Mouse (Mus musculus) midbrain, embryonic 16.5 days (tissue): ENCODE data around the gene Gm5617. TPM values are rescaled to one million over a fixed set of nuclear protein-coding genes. Genes with fewer than 3 reads are reported as not detected.

Experiments used
- ATAC-seq: fragments of 200-750 bp; cut with Nextera tagmentation; 2 replicates; pipeline ENCODE4 v1.8.0; 2017; ENCODE audit warnings: moderate TSS enrichment
- H3K27ac ChIP-seq: fragments of 300-500 bp; sonication (generic); 2 replicates; pipeline ENCODE4 v1.5.1; 2014; ENCODE audit warnings: mild to moderate bottlenecking, low read length, mixed read lengths
- H3K27me3 ChIP-seq: fragments of 300-500 bp; sonication (generic); 2 replicates; pipeline ENCODE4 v1.6.1; 2014; ENCODE audit warnings: low read depth, low read length, mixed read lengths; ENCODE audit not compliant: control insufficient read depth, insufficient read depth
- H3K36me3 ChIP-seq: fragments of 300-500 bp; sonication (generic); 2 replicates; pipeline ENCODE4 v1.6.1; 2014; ENCODE audit warnings: mild to moderate bottlenecking, low read length, moderate library complexity, mixed read lengths; ENCODE audit not compliant: control insufficient read depth, insufficient read depth
- H3K4me1 ChIP-seq: fragments of 300-500 bp; sonication (generic); 2 replicates; pipeline ENCODE4 v1.6.1; 2014; ENCODE audit warnings: mild to moderate bottlenecking, low read length, mixed read lengths; ENCODE audit not compliant: control insufficient read depth, insufficient read depth
- H3K4me2 ChIP-seq: fragments of 300-500 bp; sonication (generic); 2 replicates; pipeline ENCODE4 v1.6.1; 2014; ENCODE audit warnings: mild to moderate bottlenecking, low read length, mixed read lengths
- H3K4me3 ChIP-seq: fragments of 300-500 bp; sonication (generic); 2 replicates; pipeline ENCODE4 v1.5.1; 2014; ENCODE audit warnings: low read depth, mild to moderate bottlenecking, low read length, moderate library complexity, mixed read lengths
- H3K9ac ChIP-seq: fragments of 300-500 bp; sonication (generic); 2 replicates; pipeline ENCODE4 v1.6.1; 2014; ENCODE audit warnings: low read depth, low read length, mixed read lengths
- H3K9me3 ChIP-seq: fragments of 300-500 bp; sonication (generic); replicated peaks from 2 replicates; pipeline ENCODE4 v1.6.1; 2014; ENCODE audit warnings: mild to moderate bottlenecking, low read length, mixed read lengths; ENCODE audit not compliant: control insufficient read depth, poor library complexity, severe bottlenecking
- WGBS: fragments of 180-500 bp; shearing (Covaris S2); extraction: QIAGEN DNeasy Blood & Tissue Kit; methylation state at CpG from one replicate; pipeline ENCODE4 v1.1.7; 2014; 5-methylcytosine and 5-hydroxymethylcytosine counted together
- polyA plus RNA-seq: library from polyadenylated mRNA; unstranded; fragments of >200 nt; fragmentation: Nextera tagmentation; extraction: Ambion mirVana; gene quantifications from 2 replicates; pipeline ENCODE4 v1.2.1, GENCODE M21; 2015

Gene Gm5617
- 21.0 and 21.5 TPM in 2 replicates for polyA plus RNA-seq

GRCm38 (mm10) chr9:48494817-48495547 is at the start of gene Gm5617, which contains the start of gene Rbm7:
Gene Gm5617, plus strand, starts transcription at chr9:48495442.
Gene Rbm7, minus strand, starts transcription at chr9:48495299.
- Histone ChIP-seq H3K9ac (peak within 1 kb of the TSS; percentile 95), H3K4me3 (peak within 1 kb of the TSS; percentile 89), H3K36me3 (peaks cover 12% of the 10 kb centered on the region; the same call in 1 of the 2 replicates), H3K27me3 (no peaks in the 10 kb centered on the region; the same call in 1 of the 2 replicates), H3K27ac (peak within 1 kb of the TSS; percentile 95), H3K4me2 (peak within 1 kb of the TSS; percentile 95), H3K4me1 (peaks cover 16% of the 10 kb centered on the region), H3K9me3 (no peaks in the 10 kb centered on the region)
- ATAC-seq = peak; percentile 100
- under 1% methylated on average over 72 of the region's 72 CpGs for WGBS

GRCm38 (mm10) chr9:48447783-48448209 is 47.4 kb upstream of the Gm5617 start:
- Histone ChIP-seq H3K4me3 (no peak overlapping the region), H3K9ac (no peak overlapping the region), H3K9me3 (no peaks in the 10 kb centered on the region), H3K27me3 (no peaks in the 10 kb centered on the region), H3K36me3 (no peaks in the 10 kb centered on the region), H3K4me2 (no peak overlapping the region), H3K27ac (no peak overlapping the region), H3K4me1 (no peaks in the 10 kb centered on the region)
- 38% methylated on average over 5 of the region's 5 CpGs for WGBS
- no peak for ATAC-seq

GRCm38 (mm10) chr9:48450066-48450465 is 45.2 kb upstream of the Gm5617 start:
- H3K4me3 ChIP-seq = no peak overlapping the region
- H3K4me1 ChIP-seq = no peaks in the 10 kb centered on the region
- H3K4me2 ChIP-seq = no peak overlapping the region
- H3K36me3 ChIP-seq = no peaks in the 10 kb centered on the region
- ATAC-seq = no peak
- H3K9me3 ChIP-seq = no peaks in the 10 kb centered on the region
- H3K9ac ChIP-seq = no peak overlapping the region
- WGBS = 91% methylated on average over 17 of the region's 17 CpGs
- H3K27ac ChIP-seq = no peak overlapping the region
- H3K27me3 ChIP-seq = no peaks in the 10 kb centered on the region

- no peak overlapping the region for H3K4me3 ChIP-seq
- no peaks in the 10 kb centered on the region for H3K36me3 ChIP-seq
- no peak overlapping the region for H3K9ac ChIP-seq
- H3K9me3 ChIP-seq = no peaks in the 10 kb centered on the region
- H3K4me2 ChIP-seq = no peak overlapping the region
- no peak overlapping the region for H3K27ac ChIP-seq
- no peaks in the 10 kb centered on the region for H3K4me1 ChIP-seq
- 90% methylated on average over 3 of the region's 3 CpGs for WGBS
- H3K27me3 ChIP-seq = no peaks in the 10 kb centered on the region
- ATAC-seq = no peak
Observed at GRCm38 (mm10) chr9:48455961-48456360, 39.3 kb upstream of the Gm5617 start.

GRCm38 (mm10) chr9:48458879-48459278 is 36.4 kb upstream of the Gm5617 start:
- no peaks in the 10 kb centered on the region for H3K4me1 ChIP-seq
- H3K36me3 ChIP-seq = no peaks in the 10 kb centered on the region
- H3K4me3 ChIP-seq = no peak overlapping the region
- no peaks in the 10 kb centered on the region for H3K9me3 ChIP-seq
- no peaks in the 10 kb centered on the region for H3K27me3 ChIP-seq
- H3K27ac ChIP-seq = no peak overlapping the region
- no peak overlapping the region for H3K9ac ChIP-seq
- H3K4me2 ChIP-seq = no peak overlapping the region
- WGBS = 67% methylated on average over 3 of the region's 3 CpGs
- no peak for ATAC-seq

- ATAC-seq = no peak
- no peaks in the 10 kb centered on the region for H3K9me3 ChIP-seq
- H3K4me1 ChIP-seq = no peaks in the 10 kb centered on the region
- 91% methylated on average over 5 of the region's 5 CpGs for WGBS
- no peak overlapping the region for H3K9ac ChIP-seq
- H3K4me3 ChIP-seq = no peak overlapping the region
- no peak overlapping the region for H3K4me2 ChIP-seq
- no peaks in the 10 kb centered on the region for H3K36me3 ChIP-seq
- no peak overlapping the region for H3K27ac ChIP-seq
- H3K27me3 ChIP-seq = no peaks in the 10 kb centered on the region
Observed at GRCm38 (mm10) chr9:48459391-48459790, 35.9 kb upstream of the Gm5617 start.

GRCm38 (mm10) chr9:48460720-48461119 is 34.5 kb upstream of the Gm5617 start:
- Histone ChIP-seq H3K4me1 (no peaks in the 10 kb centered on the region), H3K27me3 (no peaks in the 10 kb centered on the region), H3K27ac (no peak overlapping the region), H3K9me3 (no peaks in the 10 kb centered on the region), H3K36me3 (no peaks in the 10 kb centered on the region), H3K4me2 (no peak overlapping the region), H3K4me3 (no peak overlapping the region), H3K9ac (no peak overlapping the region)
- no peak for ATAC-seq
- WGBS = 93% methylated on average over 8 of the region's 8 CpGs

- Histone ChIP-seq H3K36me3 (no peaks in the 10 kb centered on the region), H3K4me3 (no peak overlapping the region), H3K27me3 (no peaks in the 10 kb centered on the region), H3K27ac (no peak overlapping the region), H3K4me1 (no peaks in the 10 kb centered on the region), H3K9ac (no peak overlapping the region), H3K9me3 (no peaks in the 10 kb centered on the region), H3K4me2 (no peak overlapping the region)
- WGBS = 95% methylated on average over 3 of the region's 3 CpGs
- ATAC-seq = no peak
Observed at GRCm38 (mm10) chr9:48461545-48461944, 33.7 kb upstream of the Gm5617 start.

GRCm38 (mm10) chr9:48465671-48466070 is 29.6 kb upstream of the Gm5617 start:
- WGBS = over 99% methylated on average over 3 of the region's 3 CpGs
- H3K4me2 ChIP-seq = no peak overlapping the region
- ATAC-seq = no peak
- H3K27me3 ChIP-seq = no peaks in the 10 kb centered on the region
- no peak overlapping the region for H3K4me3 ChIP-seq
- H3K9me3 ChIP-seq = no peaks in the 10 kb centered on the region
- H3K4me1 ChIP-seq = no peaks in the 10 kb centered on the region
- no peak overlapping the region for H3K9ac ChIP-seq
- H3K36me3 ChIP-seq = peaks cover 10% of the 10 kb centered on the region; the same call in 1 of the 2 replicates
- H3K27ac ChIP-seq = no peak overlapping the region
